Mouse (Mus musculus) T-helper 17 cell (primary cell): ENCODE measurements at regions not wholly inside any gene's neighbourhood (a gene's known extent, or its start where the extent isn't known, plus 50 kb on each side); places are given as distances from the start of the nearest gene placed in this dataset.

Source experiments
- in situ Hi-C, 2 experiments: fragments of 300-600 bp; cut with MboI, MseI; formaldehyde crosslinking; loops; 1 replicate in 1 of 2; 2 replicates in 1 of 2; pipeline ENCODE4 v1.15.1; 2025; ENCODE audit warnings: high pct_unique_total_duplicates in 2 of 2

DNA sequence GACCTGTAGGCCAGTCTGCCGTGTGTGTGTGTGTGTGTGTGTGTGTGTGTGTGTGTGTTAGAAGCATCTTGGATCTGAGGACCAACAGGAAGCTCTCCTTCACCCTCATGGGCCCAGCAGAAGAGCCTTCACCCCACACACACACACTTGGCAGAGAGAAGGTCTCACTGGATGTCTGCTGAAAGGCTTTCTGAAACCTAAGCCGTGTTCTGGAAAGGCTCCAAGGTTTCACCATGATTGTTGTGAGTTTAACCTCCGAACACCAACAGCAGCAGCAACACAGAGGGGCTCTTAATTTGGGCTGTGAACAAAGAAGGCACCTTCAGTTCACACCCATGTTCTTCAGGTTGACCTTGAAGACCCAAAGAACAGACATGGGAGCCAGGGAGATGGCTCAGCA lies 124.9 kb upstream of the Dynlrb2 start:
- in situ Hi-C loops, result no loop called here

DNA sequence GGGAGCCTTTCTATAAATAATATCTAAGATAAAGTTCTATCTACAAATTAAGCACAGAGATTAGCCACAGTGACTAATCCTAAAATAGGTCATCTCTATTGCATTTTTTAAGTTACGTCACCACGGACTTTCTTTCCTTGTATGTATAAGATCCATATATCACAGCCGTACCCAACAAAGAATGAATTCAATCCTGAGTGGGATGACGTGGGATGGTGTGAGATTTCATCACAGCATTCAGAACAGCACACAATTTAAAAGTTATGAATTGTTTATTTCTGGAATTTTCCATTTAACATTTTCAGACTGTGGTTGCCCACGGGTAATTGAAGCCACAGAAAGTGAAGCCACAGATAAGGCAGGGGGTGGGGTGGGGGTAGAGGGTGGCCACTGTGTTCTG lies 129.0 kb upstream of the Dynlrb2 start:
- in situ Hi-C loops, result no loop called here

DNA sequence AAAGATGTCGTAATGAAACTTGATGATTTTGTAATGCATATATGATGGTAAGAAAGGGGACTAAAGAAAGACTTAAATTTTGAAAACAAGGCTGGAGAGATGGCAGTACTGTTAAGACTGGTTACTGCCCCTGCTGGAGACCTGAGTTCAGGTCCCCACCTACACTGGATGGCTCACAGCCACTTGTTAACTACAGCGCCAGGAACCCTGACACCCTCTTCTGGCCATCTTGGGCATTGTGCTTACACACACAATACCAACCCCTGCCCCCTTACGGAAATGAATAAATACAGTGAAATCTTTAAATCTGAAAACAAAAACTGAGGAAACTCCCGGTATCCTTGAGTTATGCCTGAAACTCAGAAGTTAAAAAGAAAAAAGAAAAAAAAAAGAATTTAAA lies 131.7 kb upstream of the Dynlrb2 start:
- in situ Hi-C loops, result no loop called here

GRCm38 (mm10) chr8:116372574-116372973 lies 132.2 kb upstream of the Dynlrb2 start:
- in situ Hi-C loops, result no loop called here

DNA sequence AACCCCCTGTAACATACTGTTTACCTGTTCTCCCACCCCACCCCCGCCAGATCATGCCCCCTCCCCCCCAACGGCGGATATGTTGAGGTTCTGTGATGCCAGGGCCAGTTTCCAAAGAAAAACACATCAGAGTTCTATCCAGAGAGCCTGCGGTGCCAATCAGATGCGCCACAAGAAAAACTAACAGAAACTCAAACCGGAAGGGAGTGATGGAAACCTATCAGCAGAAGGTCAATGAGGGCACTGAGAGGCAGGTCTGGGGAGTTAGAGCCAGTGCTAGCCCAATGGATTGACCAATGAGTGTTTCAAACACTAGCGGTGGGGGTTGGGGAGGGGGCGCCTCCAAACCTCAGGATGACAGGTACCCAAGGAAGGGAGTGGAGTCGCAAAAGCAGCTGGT lies 132.7 kb upstream of the Dynlrb2 start:
- in situ Hi-C loops, result no loop called here

DNA sequence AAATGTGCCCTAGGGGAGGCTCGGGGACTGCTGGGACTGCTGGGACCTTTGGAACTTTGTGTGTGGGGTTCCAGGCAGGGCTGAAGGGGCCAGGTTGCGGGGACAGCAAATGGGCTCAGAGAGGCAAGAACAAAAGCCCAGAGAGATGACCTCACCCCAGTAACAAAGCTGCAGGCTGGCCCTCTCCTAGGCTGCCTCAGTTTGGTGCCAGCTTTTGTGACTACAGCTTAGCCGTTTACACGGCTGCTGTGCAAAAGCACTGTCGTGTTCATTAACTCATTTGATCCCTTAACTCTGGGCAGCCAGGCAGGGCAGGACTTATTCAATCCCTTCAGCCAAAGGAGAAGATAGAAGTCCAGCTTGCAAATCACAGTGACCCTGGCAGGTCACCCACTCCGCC lies 137.3 kb upstream of the Dynlrb2 start:
- in situ Hi-C loops, result no loop called here

GRCm38 (mm10) chr8:116366706-116367105 lies 138.1 kb upstream of the Dynlrb2 start:
- in situ Hi-C loops, result no loop called here

GRCm38 (mm10) chr8:116364751-116365150 lies 140.0 kb upstream of the Dynlrb2 start:
- in situ Hi-C loops, result no loop called here

GRCm38 (mm10) chr8:116364172-116364571 lies 140.6 kb upstream of the Dynlrb2 start:
- in situ Hi-C loops, result no loop called here

DNA sequence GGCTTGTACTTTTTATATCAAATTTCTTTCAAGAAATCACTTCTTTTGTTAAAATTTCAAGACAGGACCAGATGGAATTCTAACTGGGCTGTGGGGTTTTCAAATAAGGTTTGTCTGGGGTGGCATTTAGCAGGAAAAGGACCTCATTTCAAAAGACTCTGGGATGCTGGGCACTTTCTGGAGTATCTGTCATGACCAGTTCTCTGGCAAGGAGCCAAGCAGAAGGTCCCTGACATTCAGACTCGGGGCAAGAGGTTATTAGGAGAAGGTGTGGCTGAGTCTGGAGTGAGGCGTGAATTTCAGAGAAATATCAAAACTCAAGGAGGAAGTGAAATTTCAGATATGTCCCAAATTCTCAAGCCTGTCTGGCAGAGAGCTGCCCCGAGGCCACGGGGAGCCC lies 142.4 kb upstream of the Dynlrb2 start:
- in situ Hi-C loops, result no loop called here

- in situ Hi-C loops, result no loop called here
Measured at GRCm38 (mm10) chr8:116359761-116360160, 145.0 kb upstream of the Dynlrb2 start.

DNA sequence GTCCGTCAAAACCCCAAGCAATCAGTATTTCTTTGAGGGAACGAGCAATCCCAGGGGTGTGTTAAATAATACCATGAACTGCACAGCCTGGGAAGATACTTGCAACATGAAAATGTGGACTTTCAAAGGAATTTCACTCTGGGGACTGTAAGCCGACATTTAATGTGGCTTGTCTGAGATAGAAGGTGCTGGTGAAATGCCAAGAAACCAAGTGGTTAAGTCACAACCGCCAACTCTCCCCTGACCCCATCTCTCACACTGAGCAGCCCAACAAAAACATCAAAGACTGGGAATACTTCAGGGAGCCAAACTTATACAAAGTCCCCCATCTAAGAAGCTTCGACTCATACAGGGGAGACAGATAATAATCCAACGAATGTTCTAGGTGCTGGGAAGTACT lies 150.0 kb upstream of the Dynlrb2 start:
- in situ Hi-C loops, result no loop called here

- in situ Hi-C loops, result no loop called here
Measured at GRCm38 (mm10) chr8:116353911-116354310, 150.9 kb upstream of the Dynlrb2 start.

DNA sequence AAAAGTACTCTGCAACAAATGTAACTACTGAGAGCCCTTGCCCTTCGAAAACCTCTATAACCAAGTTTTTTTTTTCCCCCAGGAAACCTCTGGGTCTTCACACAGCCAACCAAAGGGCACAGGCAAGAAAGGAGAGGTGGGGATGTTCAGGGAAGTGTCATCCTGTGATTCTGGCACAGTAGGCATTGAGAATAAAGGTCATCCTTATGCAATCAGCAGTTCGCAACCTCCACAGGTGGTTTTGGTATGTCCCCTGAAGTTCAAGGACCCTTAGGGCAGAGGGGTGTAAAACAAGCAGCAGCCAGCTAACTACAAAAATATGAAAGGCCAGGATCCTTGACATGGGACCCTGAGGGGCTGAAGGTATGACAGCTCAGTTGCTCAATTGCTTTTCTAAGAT lies 152.1 kb upstream of the Dynlrb2 start:
- in situ Hi-C loops, result no loop called here

GRCm38 (mm10) chr8:116348971-116349370 lies 155.8 kb upstream of the Dynlrb2 start:
- in situ Hi-C loops, result no loop called here

- in situ Hi-C loops, result no loop called here
Measured at GRCm38 (mm10) chr8:116346990-116347389, 157.8 kb upstream of the Dynlrb2 start.

GRCm38 (mm10) chr8:116344590-116345222 lies 160.1 kb upstream of the Dynlrb2 start:
- in situ Hi-C loops, result no loop called here

GRCm38 (mm10) chr8:116343534-116343933 lies 161.2 kb upstream of the Dynlrb2 start:
- in situ Hi-C loops, result no loop called here

GRCm38 (mm10) chr8:116334772-116335171 lies 170.0 kb upstream of the Dynlrb2 start:
- in situ Hi-C loops, result no loop called here

GRCm38 (mm10) chr8:116334101-116334500 lies 170.7 kb upstream of the Dynlrb2 start:
- in situ Hi-C loops, result no loop called here

DNA sequence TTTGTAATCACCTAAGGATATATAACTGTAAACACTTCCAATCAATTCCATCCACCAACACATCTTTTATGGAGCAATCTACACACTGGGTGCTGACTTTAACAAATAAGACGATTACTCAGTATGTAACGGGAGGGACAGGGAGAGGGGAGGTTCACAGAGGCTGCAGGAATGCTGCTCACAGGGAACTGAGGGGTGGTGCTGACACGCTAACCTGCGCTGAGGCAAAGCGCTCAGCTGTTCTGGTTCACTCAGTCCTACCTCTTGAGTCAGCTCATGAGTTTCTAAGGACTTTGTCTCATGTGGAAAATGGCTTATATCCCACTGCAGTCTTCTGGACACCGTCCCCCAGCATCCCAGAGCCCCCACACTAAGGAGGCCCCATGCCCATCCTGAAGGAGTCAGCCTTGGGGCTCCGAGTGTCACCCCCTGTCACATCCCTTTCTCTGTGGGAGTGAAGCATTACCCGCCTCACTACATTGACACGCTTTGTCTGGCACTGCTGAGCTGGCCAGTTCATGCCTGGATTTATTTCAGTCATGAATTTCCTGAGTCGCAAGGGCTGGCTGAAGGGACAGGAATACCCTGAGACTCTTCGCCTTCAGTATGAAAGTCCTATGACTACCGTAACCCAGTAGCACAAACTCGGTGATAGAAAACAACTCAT lies 184.6 kb upstream of the Dynlrb2 start:
- in situ Hi-C loops, result no loop called here

DNA sequence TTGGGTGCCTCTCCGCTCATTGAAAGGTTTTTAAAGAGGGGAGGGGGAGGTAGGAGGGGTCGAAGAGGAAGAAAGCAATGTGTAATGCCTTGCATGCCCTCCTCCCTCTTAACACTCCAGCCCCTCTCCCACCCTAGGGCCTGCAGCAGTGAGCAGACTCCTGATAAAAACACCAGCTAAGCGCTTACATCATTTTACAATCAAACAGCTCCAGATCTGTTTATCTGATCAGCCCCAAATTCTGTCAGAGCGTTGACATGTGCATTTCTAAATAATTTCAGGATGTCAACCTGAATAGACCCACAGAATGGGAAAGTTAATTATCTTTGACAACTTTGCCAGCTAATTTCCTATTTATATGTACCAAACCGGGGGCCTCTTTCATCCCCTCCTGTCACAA lies 189.4 kb upstream of the Dynlrb2 start:
- in situ Hi-C loops, result no loop called here

DNA sequence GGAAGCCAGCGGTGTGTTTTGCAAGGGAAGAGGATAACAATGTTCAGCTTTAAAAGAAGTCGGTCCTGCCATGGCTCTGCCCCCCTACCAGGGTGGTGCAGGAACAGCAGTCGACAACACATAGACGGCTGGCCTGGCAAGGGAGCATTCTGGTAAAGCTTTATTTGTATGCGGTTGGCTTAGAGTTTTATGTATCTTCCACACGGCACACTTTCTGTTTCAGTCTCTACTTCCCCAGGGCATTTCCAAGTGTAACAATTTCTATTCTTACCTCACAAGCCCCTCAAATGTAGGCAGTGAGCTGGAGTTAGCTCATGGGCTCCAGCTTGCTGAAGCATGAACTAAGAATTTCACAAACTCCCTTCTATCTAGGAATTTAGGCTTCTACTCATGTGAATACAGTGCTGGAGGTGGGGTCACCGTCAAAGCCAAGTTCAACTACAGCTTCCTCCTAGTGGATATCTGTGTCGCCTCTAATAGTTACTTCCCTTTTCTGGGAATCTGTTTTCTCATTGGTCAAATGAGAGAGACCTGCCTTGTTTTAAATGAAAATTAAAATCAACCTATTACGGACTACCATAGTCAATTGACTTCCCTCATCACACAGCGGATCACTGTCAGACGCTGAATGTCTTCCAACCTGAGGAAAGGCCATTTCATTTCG lies 190.2 kb upstream of the Dynlrb2 start:
- in situ Hi-C loops, result no loop called here
